Mouse (Mus musculus): ENCODE data around the gene Plekhm3. TPM values are rescaled to one million over a fixed set of nuclear protein-coding genes. Genes with fewer than 3 reads are reported as not detected.

Gene Plekhm3
- polyA plus RNA-seq, 1 experiment = 2.3 TPM

- no peaks in the 10 kb centered on the region for H3K27me3 ChIP-seq (ENCODE audit: control insufficient read depth, insufficient read depth, insufficient read length)
- H3K4me3 ChIP-seq (ENCODE audit: insufficient read depth, poor library complexity, severe bottlenecking) = no peak overlapping the region
- no peaks in the 10 kb centered on the region for H3K79me3 ChIP-seq (ENCODE audit: low read depth)
- H3ac ChIP-seq (ENCODE audit: control insufficient read depth, insufficient read length, low read depth) = no peak overlapping the region
- no peaks in the 10 kb centered on the region for H3K79me2 ChIP-seq (ENCODE audit: control insufficient read depth, insufficient read depth)
- no peak for TF ChIP-seq USF1 (IDR thresholded peaks at IDR 0.05; ENCODE audit: low read depth)
- no peaks in the 10 kb centered on the region for H3K36me3 ChIP-seq (ENCODE audit: control insufficient read depth, insufficient read depth)
Measured at GRCm38 (mm10) chr1:64886718-64887117, 69.9 kb downstream of the Plekhm3 start.

- Histone ChIP-seq H3K36me3 (ENCODE audit: control insufficient read depth, insufficient read depth) (no peaks in the 10 kb centered on the region), H3K4me3 (ENCODE audit: insufficient read depth, poor library complexity, severe bottlenecking) (no peak overlapping the region), H3ac (ENCODE audit: control insufficient read depth, insufficient read length, low read depth) (no peak overlapping the region), H3K79me2 (ENCODE audit: control insufficient read depth, insufficient read depth) (no peaks in the 10 kb centered on the region), H3K79me3 (ENCODE audit: low read depth) (no peaks in the 10 kb centered on the region), H3K27me3 (ENCODE audit: control insufficient read depth, insufficient read depth, insufficient read length) (no peaks in the 10 kb centered on the region)
- TF ChIP-seq FOSL1 (IDR thresholded peaks at IDR 0.05; ENCODE audit: insufficient read depth, low read length, poor library complexity, severe bottlenecking) = no peak
- TF ChIP-seq CEBPB (IDR thresholded peaks at IDR 0.05; ENCODE audit: low read depth) = no peak
- TF ChIP-seq MYOG (IDR thresholded peaks at IDR 0.05; ENCODE audit: control insufficient read depth, extremely low read depth, insufficient read length) = no peak
- no peak for TF ChIP-seq USF1 (IDR thresholded peaks at IDR 0.05; ENCODE audit: low read depth)
- TF ChIP-seq CTCF (IDR thresholded peaks at IDR 0.05; ENCODE audit: control insufficient read depth, insufficient read depth, insufficient read length) = no peak
Measured at GRCm38 (mm10) chr1:64885328-64885727, 71.3 kb downstream of the Plekhm3 start.

- TF ChIP-seq USF1 (IDR thresholded peaks at IDR 0.05; ENCODE audit: low read depth) = no peak
- TF ChIP-seq MYOD1 (IDR thresholded peaks at IDR 0.05; ENCODE audit: control insufficient read depth, insufficient read length, low read depth) = no peak
- TF ChIP-seq MAX (IDR thresholded peaks at IDR 0.05) = no peak
- no peak for TF ChIP-seq CEBPB (IDR thresholded peaks at IDR 0.05; ENCODE audit: low read depth)
- TF ChIP-seq FOSL1 (IDR thresholded peaks at IDR 0.05; ENCODE audit: insufficient read depth, low read length, poor library complexity, severe bottlenecking) = no peak
- Histone ChIP-seq H3K27me3 (ENCODE audit: control insufficient read depth, insufficient read depth, insufficient read length) (no peaks in the 10 kb centered on the region), H3K79me3 (ENCODE audit: low read depth) (no peaks in the 10 kb centered on the region), H3K4me3 (ENCODE audit: insufficient read depth, poor library complexity, severe bottlenecking) (no peak overlapping the region), H3ac (ENCODE audit: control insufficient read depth, insufficient read length, low read depth) (no peak overlapping the region), H3K36me3 (ENCODE audit: control insufficient read depth, insufficient read depth) (no peaks in the 10 kb centered on the region), H3K79me2 (ENCODE audit: control insufficient read depth, insufficient read depth) (no peaks in the 10 kb centered on the region)
Measured at GRCm38 (mm10) chr1:64884007-64884406, 72.6 kb downstream of the Plekhm3 start.

- H3K36me3 ChIP-seq (ENCODE audit: control insufficient read depth, insufficient read depth) = no peaks in the 10 kb centered on the region
- H3K4me3 ChIP-seq (ENCODE audit: insufficient read depth, poor library complexity, severe bottlenecking) = no peak overlapping the region
- no peak overlapping the region for H3ac ChIP-seq (ENCODE audit: control insufficient read depth, insufficient read length, low read depth)
- no peaks in the 10 kb centered on the region for H3K79me3 ChIP-seq (ENCODE audit: low read depth)
- TF ChIP-seq MYOD1 (IDR thresholded peaks at IDR 0.05; ENCODE audit: control insufficient read depth, insufficient read length, low read depth) (no peak), MYOG (IDR thresholded peaks at IDR 0.05; ENCODE audit: control insufficient read depth, extremely low read depth, insufficient read length) (no peak), CEBPB (IDR thresholded peaks at IDR 0.05; ENCODE audit: low read depth) (no peak), MAX (IDR thresholded peaks at IDR 0.05) (no peak), CTCF (IDR thresholded peaks at IDR 0.05; ENCODE audit: control insufficient read depth, insufficient read depth, insufficient read length) (no peak), FOSL1 (IDR thresholded peaks at IDR 0.05; ENCODE audit: insufficient read depth, low read length, poor library complexity, severe bottlenecking) (no peak), USF1 (IDR thresholded peaks at IDR 0.05; ENCODE audit: low read depth) (no peak)
- no peaks in the 10 kb centered on the region for H3K27me3 ChIP-seq (ENCODE audit: control insufficient read depth, insufficient read depth, insufficient read length)
- no peaks in the 10 kb centered on the region for H3K79me2 ChIP-seq (ENCODE audit: control insufficient read depth, insufficient read depth)
Measured at GRCm38 (mm10) chr1:64880613-64881012, 76.0 kb downstream of the Plekhm3 start.

GRCm38 (mm10) chr1:64878795-64879240 lies 77.8 kb downstream of the Plekhm3 start:
- H3K79me3 ChIP-seq (ENCODE audit: low read depth) = no peaks in the 10 kb centered on the region
- no peak overlapping the region for H3ac ChIP-seq (ENCODE audit: control insufficient read depth, insufficient read length, low read depth)
- H3K4me3 ChIP-seq (ENCODE audit: insufficient read depth, poor library complexity, severe bottlenecking) = no peak overlapping the region
- H3K79me2 ChIP-seq (ENCODE audit: control insufficient read depth, insufficient read depth) = no peaks in the 10 kb centered on the region
- no peaks in the 10 kb centered on the region for H3K36me3 ChIP-seq (ENCODE audit: control insufficient read depth, insufficient read depth)
- H3K27me3 ChIP-seq (ENCODE audit: control insufficient read depth, insufficient read depth, insufficient read length) = no peaks in the 10 kb centered on the region
- TF ChIP-seq MYOG (IDR thresholded peaks at IDR 0.05; ENCODE audit: control insufficient read depth, extremely low read depth, insufficient read length) = no peak
- no peak for TF ChIP-seq FOSL1 (IDR thresholded peaks at IDR 0.05; ENCODE audit: insufficient read depth, low read length, poor library complexity, severe bottlenecking)
- no peak for TF ChIP-seq CTCF (IDR thresholded peaks at IDR 0.05; ENCODE audit: control insufficient read depth, insufficient read depth, insufficient read length)

- H3K36me3 ChIP-seq (ENCODE audit: control insufficient read depth, insufficient read depth) = no peaks in the 10 kb centered on the region
- no peaks in the 10 kb centered on the region for H3K27me3 ChIP-seq (ENCODE audit: control insufficient read depth, insufficient read depth, insufficient read length)
- TF ChIP-seq CEBPB (IDR thresholded peaks at IDR 0.05; ENCODE audit: low read depth) = no peak
- peak; percentile 73 for TF ChIP-seq USF1 (IDR thresholded peaks at IDR 0.05; ENCODE audit: low read depth)
- no peak for TF ChIP-seq FOSL1 (IDR thresholded peaks at IDR 0.05; ENCODE audit: insufficient read depth, low read length, poor library complexity, severe bottlenecking)
- no peak for TF ChIP-seq MYOD1 (IDR thresholded peaks at IDR 0.05; ENCODE audit: control insufficient read depth, insufficient read length, low read depth)
- no peak for TF ChIP-seq MYOG (IDR thresholded peaks at IDR 0.05; ENCODE audit: control insufficient read depth, extremely low read depth, insufficient read length)
- no peaks in the 10 kb centered on the region for H3K79me2 ChIP-seq (ENCODE audit: control insufficient read depth, insufficient read depth)
- H3K79me3 ChIP-seq (ENCODE audit: low read depth) = no peaks in the 10 kb centered on the region
- H3K4me3 ChIP-seq (ENCODE audit: insufficient read depth, poor library complexity, severe bottlenecking) = no peak overlapping the region
- no peak overlapping the region for H3ac ChIP-seq (ENCODE audit: control insufficient read depth, insufficient read length, low read depth)
Measured at GRCm38 (mm10) chr1:64876276-64876675, 80.3 kb downstream of the Plekhm3 start.

All from C2C12 (cell line).